Mouse (Mus musculus): ENCODE measurements around the gene Gpr152. TPM values are rescaled to one million over a fixed set of nuclear protein-coding genes. Genes with fewer than 3 reads are reported as not detected.
"Not testable (repeated sequence)": the region's sequence is repeated elsewhere in the genome, so short reads cannot be mapped to it uniquely, and the experiment has no call there.

Gpr152 gene
- polyA plus RNA-seq, 1 experiment: not detected

DNA sequence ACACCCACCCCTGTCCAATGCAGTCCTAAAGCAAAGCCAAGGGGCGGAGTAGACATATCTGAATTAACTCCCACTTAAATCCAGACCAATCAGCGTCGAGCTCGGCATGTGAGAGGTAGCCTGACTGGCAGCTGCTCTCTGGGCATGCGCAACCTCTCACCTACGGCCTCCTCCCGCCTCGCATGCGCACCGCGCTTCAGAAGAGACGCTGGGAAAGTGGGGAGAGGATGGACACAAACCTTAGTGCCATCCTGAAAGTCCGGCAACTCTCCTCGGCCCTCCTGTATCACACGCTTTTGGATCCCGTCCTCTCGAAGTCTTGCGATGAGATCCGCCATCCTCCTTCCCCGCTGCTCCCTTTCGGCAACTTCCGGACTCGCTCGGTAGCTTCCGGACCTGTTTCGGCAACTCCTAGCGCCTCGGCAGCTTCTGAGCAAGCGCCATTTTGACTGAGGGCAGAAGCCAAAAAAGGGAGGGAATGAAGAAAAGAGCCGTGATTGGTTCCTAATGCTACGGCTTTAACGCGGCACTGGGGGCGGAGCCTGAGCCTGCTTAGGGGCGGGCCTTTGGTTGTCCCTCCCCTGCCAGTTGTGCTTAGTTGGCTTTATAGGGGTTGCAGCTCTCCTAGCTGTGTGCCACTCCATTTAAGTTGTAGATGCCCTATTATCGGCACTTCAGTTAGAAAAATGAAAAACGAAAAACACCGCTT, 18.3 kb upstream of the Gpr152 start:
- H3K79me3 ChIP-seq (ENCODE audit: low read depth): peaks cover 12% of the 10 kb centered on the region
- no peak for TF ChIP-seq MYOD1 (IDR thresholded peaks at IDR 0.05; ENCODE audit: control insufficient read depth, insufficient read length, low read depth)
- TF ChIP-seq CEBPB (IDR thresholded peaks at IDR 0.05; ENCODE audit: low read depth): no peak
- no peak for TF ChIP-seq CTCF (IDR thresholded peaks at IDR 0.05; ENCODE audit: control insufficient read depth, insufficient read depth, insufficient read length)
- TF ChIP-seq MAX (IDR thresholded peaks at IDR 0.05): peak; percentile 100
- peaks cover 41% of the 10 kb centered on the region for H3K79me2 ChIP-seq (ENCODE audit: control insufficient read depth, insufficient read depth)
- peak overlapping the region; percentile 68 for H3ac ChIP-seq (ENCODE audit: control insufficient read depth, insufficient read length, low read depth)
- no peaks in the 10 kb centered on the region for H3K27me3 ChIP-seq (ENCODE audit: control insufficient read depth, insufficient read depth, insufficient read length)
- H3K36me3 ChIP-seq (ENCODE audit: control insufficient read depth, insufficient read depth): peaks cover 10% of the 10 kb centered on the region
- H3K4me3 ChIP-seq (ENCODE audit: insufficient read depth, poor library complexity, severe bottlenecking): peak overlapping the region; percentile 41

GRCm38 (mm10) chr19:4121896-4122295, 17.7 kb upstream of the Gpr152 start:
- H3K36me3 ChIP-seq (ENCODE audit: control insufficient read depth, insufficient read depth); H3ac ChIP-seq (ENCODE audit: control insufficient read depth, insufficient read length, low read depth); H3K27me3 ChIP-seq (ENCODE audit: control insufficient read depth, insufficient read depth, insufficient read length); H3K4me3 ChIP-seq (ENCODE audit: insufficient read depth, poor library complexity, severe bottlenecking): not testable (repeated sequence)
- peaks cover 46% of the 10 kb centered on the region for H3K79me2 ChIP-seq (ENCODE audit: control insufficient read depth, insufficient read depth)
- H3K79me3 ChIP-seq (ENCODE audit: low read depth): peaks cover 15% of the 10 kb centered on the region

GRCm38 (mm10) chr19:4122411-4123370, 16.9 kb upstream of the Gpr152 start:
- no peak overlapping the region for H3K4me3 ChIP-seq (ENCODE audit: insufficient read depth, poor library complexity, severe bottlenecking)
- peaks cover 15% of the 10 kb centered on the region for H3K79me3 ChIP-seq (ENCODE audit: low read depth)
- H3K36me3 ChIP-seq (ENCODE audit: control insufficient read depth, insufficient read depth): peaks cover 5% of the 10 kb centered on the region
- no peaks in the 10 kb centered on the region for H3K27me3 ChIP-seq (ENCODE audit: control insufficient read depth, insufficient read depth, insufficient read length)
- no peak overlapping the region for H3ac ChIP-seq (ENCODE audit: control insufficient read depth, insufficient read length, low read depth)
- TF ChIP-seq MYOG (IDR thresholded peaks at IDR 0.05; ENCODE audit: control insufficient read depth, extremely low read depth, insufficient read length) (no peak), CEBPB (IDR thresholded peaks at IDR 0.05; ENCODE audit: low read depth) (no peak), MYOD1 (IDR thresholded peaks at IDR 0.05; ENCODE audit: control insufficient read depth, insufficient read length, low read depth) (no peak)
- peaks cover 50% of the 10 kb centered on the region for H3K79me2 ChIP-seq (ENCODE audit: control insufficient read depth, insufficient read depth)

DNA sequence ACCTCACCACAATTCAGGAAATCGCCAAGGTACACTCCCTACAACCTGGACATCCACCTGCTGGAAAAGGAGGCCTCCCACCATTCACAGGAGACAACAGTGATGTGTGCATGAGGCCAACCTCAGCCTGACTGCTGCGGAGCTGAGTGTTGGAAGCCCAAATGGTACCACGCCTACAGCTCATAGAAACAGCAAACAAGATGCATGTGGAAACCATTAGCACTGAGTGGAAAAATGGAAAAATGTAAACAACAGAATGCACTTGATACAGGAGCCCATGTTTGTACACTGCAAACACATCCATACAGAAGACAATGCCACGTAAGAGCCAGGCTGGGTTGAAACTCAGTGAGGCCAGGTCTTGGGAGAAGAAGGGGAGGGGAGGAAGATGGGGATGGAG, 15.2 kb upstream of the Gpr152 start:
- Histone ChIP-seq H3K79me2 (ENCODE audit: control insufficient read depth, insufficient read depth) (peaks cover 35% of the 10 kb centered on the region), H3K27me3 (ENCODE audit: control insufficient read depth, insufficient read depth, insufficient read length) (no peaks in the 10 kb centered on the region), H3ac (ENCODE audit: control insufficient read depth, insufficient read length, low read depth) (no peak overlapping the region), H3K4me3 (ENCODE audit: insufficient read depth, poor library complexity, severe bottlenecking) (no peak overlapping the region), H3K79me3 (ENCODE audit: low read depth) (peaks cover 16% of the 10 kb centered on the region), H3K36me3 (ENCODE audit: control insufficient read depth, insufficient read depth) (peaks cover 10% of the 10 kb centered on the region)
- TF ChIP-seq MYOG (IDR thresholded peaks at IDR 0.05; ENCODE audit: control insufficient read depth, extremely low read depth, insufficient read length) (no peak), CTCF (IDR thresholded peaks at IDR 0.05; ENCODE audit: control insufficient read depth, insufficient read depth, insufficient read length) (no peak), CEBPB (IDR thresholded peaks at IDR 0.05; ENCODE audit: low read depth) (no peak), FOSL1 (IDR thresholded peaks at IDR 0.05; ENCODE audit: insufficient read depth, low read length, poor library complexity, severe bottlenecking) (no peak), MAX (IDR thresholded peaks at IDR 0.05) (no peak), USF1 (IDR thresholded peaks at IDR 0.05; ENCODE audit: low read depth) (no peak), MYOD1 (IDR thresholded peaks at IDR 0.05; ENCODE audit: control insufficient read depth, insufficient read length, low read depth) (no peak)

DNA sequence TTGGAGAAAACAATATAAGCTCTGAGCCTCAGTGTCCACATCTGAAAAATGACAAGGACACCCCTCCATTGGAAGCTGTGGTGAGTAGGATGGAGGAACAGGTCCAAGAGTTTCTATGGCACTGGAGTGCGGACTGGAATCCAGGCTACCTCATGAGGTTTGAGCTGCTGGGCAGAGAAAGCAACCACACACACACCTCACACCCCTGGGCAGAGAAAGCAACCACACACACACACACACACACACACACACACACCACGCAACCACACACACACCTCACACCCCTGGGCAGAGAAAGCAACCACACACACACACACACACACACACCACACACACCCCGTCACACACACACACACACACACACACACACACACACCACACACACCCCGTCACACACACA, 14.3 kb upstream of the Gpr152 start:
- peak overlapping the region; percentile 60 for H3ac ChIP-seq (ENCODE audit: control insufficient read depth, insufficient read length, low read depth)
- H3K36me3 ChIP-seq (ENCODE audit: control insufficient read depth, insufficient read depth): peaks cover 10% of the 10 kb centered on the region
- not testable (repeated sequence) for H3K4me3 ChIP-seq (ENCODE audit: insufficient read depth, poor library complexity, severe bottlenecking); H3K27me3 ChIP-seq (ENCODE audit: control insufficient read depth, insufficient read depth, insufficient read length)
- H3K79me3 ChIP-seq (ENCODE audit: low read depth): peaks cover 12% of the 10 kb centered on the region
- H3K79me2 ChIP-seq (ENCODE audit: control insufficient read depth, insufficient read depth): peaks cover 27% of the 10 kb centered on the region

Measured in C2C12 (cell line).